Mouse (Mus musculus) midbrain, embryonic 14.5 days (tissue): ENCODE measurements at regions not wholly inside any gene's neighbourhood (a gene's known extent, or its start where the extent isn't known, plus 50 kb on each side); places are given as distances from the start of the nearest gene placed in this dataset.

Experiments used
- ATAC-seq: fragments of 200-750 bp; cut with Nextera tagmentation; 2 replicates; pipeline ENCODE4 v1.8.0; 2017; ENCODE audit warnings: moderate number of reproducible peaks, moderate library complexity; ENCODE audit not compliant: low FRiP score, low TSS enrichment
- DNase-seq: peaks from one replicate; pipeline ENCODE4 v3.0.0-alpha.2; 2015
- H3K27ac ChIP-seq: fragments of 300-500 bp; sonication (generic); replicated peaks from 2 replicates; pipeline ENCODE4 v1.5.1; 2014; ENCODE audit warnings: mild to moderate bottlenecking, low read depth, low read length, moderate library complexity
- H3K27me3 ChIP-seq: fragments of 300-500 bp; sonication (generic); 2 replicates; pipeline ENCODE4 v1.6.1; 2014; ENCODE audit warnings: low read length, control low read depth, mixed read lengths; ENCODE audit not compliant: control insufficient read depth, insufficient read depth
- H3K36me3 ChIP-seq: fragments of 300-500 bp; sonication (generic); 2 replicates; pipeline ENCODE4 v1.6.1; 2014; ENCODE audit warnings: low read length, control low read depth; ENCODE audit not compliant: control insufficient read depth, insufficient read depth
- H3K4me1 ChIP-seq: fragments of 300-500 bp; sonication (generic); 2 replicates; pipeline ENCODE4 v1.6.1; 2014; ENCODE audit warnings: mild to moderate bottlenecking, antibody characterized with exemption, low read length, control low read depth; ENCODE audit not compliant: control insufficient read depth, insufficient read depth
- H3K4me2 ChIP-seq: fragments of 300-500 bp; sonication (generic); 2 replicates; pipeline ENCODE4 v1.6.1; 2014; ENCODE audit warnings: mild to moderate bottlenecking, low read length, moderate library complexity
- H3K4me3 ChIP-seq: fragments of 300-500 bp; sonication (generic); replicated peaks from 2 replicates; pipeline ENCODE4 v1.5.1; 2014; ENCODE audit warnings: low read depth, low read length
- H3K9ac ChIP-seq: fragments of 300-500 bp; sonication (generic); replicated peaks from 2 replicates; pipeline ENCODE4 v1.6.1; 2014; ENCODE audit warnings: mild to moderate bottlenecking, low read length, moderate library complexity
- H3K9me3 ChIP-seq: fragments of 300-500 bp; sonication (generic); 2 replicates; pipeline ENCODE4 v1.6.1; 2016; ENCODE audit warnings: low read length, control low read depth, mixed read lengths; ENCODE audit not compliant: control insufficient read depth
- WGBS: fragments of 180-500 bp; shearing (Covaris S2); extraction: QIAGEN DNeasy Blood & Tissue Kit; methylation state at CpG from one replicate; pipeline ENCODE4 v1.1.7; 2014; 5-methylcytosine and 5-hydroxymethylcytosine counted together

- H3K9ac ChIP-seq = no peak overlapping the region
- H3K9me3 ChIP-seq = no peaks in the 10 kb centered on the region
- H3K27me3 ChIP-seq = no peaks in the 10 kb centered on the region
- H3K4me2 ChIP-seq = no peak overlapping the region
- WGBS = 12% methylated on average over 4 of the region's 4 CpGs
- ATAC-seq (no peak), DNase-seq (no peak)
- no peaks in the 10 kb centered on the region; the same call in 1 of the 2 replicates for H3K4me1 ChIP-seq
- no peak overlapping the region for H3K27ac ChIP-seq
- no peaks in the 10 kb centered on the region for H3K36me3 ChIP-seq
- H3K4me3 ChIP-seq = no peak overlapping the region
Measured at GRCm38 (mm10) chr14:101997535-101997934, 267.8 kb downstream of the Lmo7 start.

GRCm38 (mm10) chr14:101984401-101984800, 254.6 kb downstream of the Lmo7 start:
- H3K27me3 ChIP-seq = no peaks in the 10 kb centered on the region
- H3K4me2 ChIP-seq = no peak overlapping the region
- no peaks in the 10 kb centered on the region for H3K36me3 ChIP-seq
- no peak overlapping the region for H3K9ac ChIP-seq
- no peaks in the 10 kb centered on the region for H3K4me1 ChIP-seq
- DNase-seq (peak; percentile 14), ATAC-seq (no peak)
- 24% methylated on average over 2 of the region's 2 CpGs for WGBS
- H3K4me3 ChIP-seq = no peak overlapping the region
- H3K27ac ChIP-seq = no peak overlapping the region
- H3K9me3 ChIP-seq = no peaks in the 10 kb centered on the region
